Mouse (Mus musculus): ENCODE measurements around the gene Garnl3.

The Garnl3 gene

DNA sequence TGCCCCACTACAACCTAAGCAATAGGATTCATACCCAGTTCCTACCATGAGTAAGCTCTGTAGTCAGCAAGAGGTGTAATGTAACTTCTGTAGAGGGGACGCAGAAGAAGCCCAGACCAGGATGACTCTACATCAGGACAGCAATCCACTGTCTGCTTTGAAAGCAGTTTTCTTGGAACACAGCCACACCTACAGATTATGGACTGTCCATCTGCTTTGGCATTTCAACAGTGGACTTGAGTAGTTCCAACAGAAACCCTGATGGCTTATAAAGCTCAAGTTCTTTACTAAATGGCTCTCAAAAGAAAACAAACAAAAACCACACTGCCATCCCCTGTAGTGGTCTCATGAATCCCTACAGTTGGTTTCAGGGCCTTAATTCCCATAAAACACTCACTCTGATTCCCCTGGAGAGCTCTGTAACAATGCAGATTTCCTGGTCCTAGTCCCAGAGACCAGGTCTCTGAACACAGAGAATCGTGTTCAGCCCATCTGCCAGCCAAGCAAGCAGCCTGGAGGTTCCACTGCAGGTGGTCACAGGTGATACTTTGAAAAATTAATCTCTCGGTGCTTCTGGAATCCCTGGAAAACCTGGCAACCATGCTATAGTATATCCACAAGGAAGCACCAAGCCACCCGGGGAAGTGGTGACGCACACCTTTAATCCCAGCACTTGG is 42.0 kb downstream of the Garnl3 start:
- DNase-seq (ENCODE audit: low read depth, low spot score) = no peak

DNA sequence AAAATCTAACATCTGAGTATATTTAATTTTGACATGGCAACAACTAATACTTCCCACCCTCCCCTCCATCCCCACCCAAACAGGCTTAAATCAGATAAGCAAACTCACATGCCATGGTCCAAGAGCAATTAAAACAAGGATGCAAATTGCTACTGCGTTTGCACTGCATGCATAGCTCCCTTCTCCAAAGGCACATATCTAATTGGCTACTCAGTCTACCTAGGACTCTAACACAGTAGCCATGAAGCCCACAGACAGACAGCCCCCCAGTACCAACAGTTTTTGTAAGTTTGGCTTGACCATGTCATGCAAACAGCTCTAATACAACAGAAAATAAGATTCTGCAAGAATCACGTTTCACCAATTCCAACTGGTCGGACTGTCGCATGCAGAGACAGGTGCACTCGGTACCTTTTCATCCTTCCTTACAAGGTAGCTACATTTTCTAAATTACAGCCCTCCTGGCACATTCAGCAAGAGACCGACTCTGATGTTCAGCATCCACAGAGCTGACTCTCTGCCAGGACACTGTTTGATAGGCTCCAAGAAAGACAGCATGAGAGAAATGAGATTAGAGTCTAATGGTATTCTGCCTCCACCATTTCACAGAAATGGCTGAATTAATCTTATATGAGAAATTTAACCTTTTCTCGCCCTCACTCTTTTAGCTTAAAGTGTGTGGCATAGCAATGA is 44.6 kb downstream of the Garnl3 start:
- no peak for DNase-seq (ENCODE audit: low read depth, low spot score)

DNA sequence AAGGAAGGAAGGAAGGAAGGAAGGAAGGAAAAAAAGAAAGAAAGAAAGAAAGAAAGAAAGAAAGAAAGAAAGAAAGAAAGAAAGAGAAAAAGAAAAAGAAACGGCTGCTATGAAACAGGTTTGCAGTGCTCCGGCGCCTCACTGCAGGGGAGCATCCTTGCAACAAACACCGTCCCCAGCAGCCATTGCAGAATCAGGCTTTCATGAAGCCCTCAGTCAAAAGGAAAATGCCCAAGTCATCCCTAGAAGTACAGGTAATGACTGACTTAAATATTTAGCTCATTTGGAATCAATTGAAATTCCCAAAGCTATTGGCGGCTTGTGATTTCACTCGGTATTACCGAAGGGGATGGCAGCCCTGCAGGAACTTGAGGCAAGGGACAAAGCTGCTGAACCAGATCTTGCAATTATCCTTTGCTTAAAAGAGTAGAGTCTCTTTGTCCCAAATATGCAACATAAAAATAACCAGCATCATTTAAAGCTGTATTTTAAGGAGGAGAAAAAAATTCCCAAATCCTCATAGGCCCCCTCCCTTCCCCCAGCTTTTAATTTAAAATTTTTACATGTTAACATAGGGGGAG is 45.3 kb downstream of the Garnl3 start:
- DNase-seq (ENCODE audit: low read depth, low spot score) = no peak

DNA sequence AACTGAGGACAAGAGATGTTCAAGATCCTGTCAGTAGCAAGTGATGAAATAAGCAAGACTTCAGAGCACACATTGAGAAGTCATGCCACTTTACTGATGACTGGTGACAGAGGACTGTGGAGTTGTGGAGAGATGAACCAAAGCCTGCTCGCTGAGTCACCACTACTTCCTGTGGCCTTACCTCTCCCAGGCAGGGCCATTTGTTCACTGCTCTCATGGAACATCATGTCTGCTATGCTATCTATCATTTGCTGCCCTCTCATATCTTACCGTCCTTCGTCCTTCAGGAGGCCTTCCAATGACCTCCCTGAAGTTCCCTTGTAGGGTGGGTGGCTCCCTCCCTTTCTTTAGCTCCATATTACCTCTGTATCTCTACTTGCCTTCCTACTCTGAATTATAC is 47.2 kb downstream of the Garnl3 start:
- no peak for DNase-seq (ENCODE audit: low read depth, low spot score)

DNA sequence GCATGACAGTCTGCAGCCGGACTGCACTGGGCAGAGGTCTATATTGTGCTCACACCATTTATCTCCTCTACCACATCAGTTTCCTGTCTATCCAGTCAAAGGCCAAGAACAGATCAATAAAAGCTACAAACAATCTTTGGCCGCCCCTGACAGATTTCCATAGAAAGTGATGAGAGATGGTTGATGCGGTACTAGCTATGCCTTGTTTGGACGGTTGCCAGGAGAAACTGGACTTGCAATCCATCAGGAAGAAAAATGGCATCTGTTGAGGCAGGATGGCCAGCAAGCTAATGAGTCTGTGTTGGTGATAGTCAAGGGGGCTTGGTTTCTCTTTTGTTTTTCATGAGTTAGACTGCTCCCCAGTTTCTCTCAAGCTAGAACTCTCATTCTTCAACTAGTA is 51.3 kb downstream of the Garnl3 start:
- no peak for DNase-seq (ENCODE audit: low read depth, low spot score)

DNA sequence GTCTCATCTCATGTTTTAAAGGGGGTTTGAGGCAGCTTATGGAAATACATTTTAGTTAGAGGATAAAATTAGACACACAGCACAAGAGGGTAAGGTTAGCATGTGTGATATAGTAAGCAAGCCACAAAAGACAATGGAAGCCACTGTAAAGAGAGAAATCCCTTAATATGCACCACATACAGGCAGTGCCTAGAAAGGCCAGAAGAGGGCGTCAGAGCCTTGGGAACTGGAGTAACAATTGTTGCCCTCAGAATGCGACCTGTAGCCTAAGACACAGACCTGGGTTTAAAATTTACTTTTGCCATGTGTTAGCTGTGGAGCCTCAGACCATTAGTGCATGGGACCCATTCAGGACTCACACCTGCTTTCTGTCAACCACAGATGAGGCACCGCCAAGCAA is 54.2 kb downstream of the Garnl3 start:
- DNase-seq (ENCODE audit: low read depth, low spot score) = peak; percentile 57

DNA sequence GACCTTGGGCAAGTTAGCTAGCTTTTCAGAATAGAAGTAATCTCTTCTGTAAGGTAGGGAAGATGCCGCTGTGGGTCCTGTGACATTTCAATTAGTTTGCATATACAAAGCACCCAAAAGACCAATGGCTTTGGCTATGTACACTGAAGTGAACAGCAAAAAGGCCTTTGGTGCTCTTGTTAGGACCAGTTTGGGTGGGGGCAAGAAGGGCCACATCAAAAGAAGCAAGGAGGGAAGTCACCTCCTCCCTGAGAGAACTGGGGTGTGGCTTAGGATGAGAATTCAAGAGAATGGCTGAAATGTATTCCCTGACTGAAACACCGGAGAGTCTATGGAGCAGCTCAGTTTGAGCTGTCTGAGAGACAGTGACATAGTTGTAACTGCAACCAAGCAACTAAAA is 56.5 kb downstream of the Garnl3 start:
- peak; percentile 55 for DNase-seq (ENCODE audit: low read depth, low spot score)

DNA sequence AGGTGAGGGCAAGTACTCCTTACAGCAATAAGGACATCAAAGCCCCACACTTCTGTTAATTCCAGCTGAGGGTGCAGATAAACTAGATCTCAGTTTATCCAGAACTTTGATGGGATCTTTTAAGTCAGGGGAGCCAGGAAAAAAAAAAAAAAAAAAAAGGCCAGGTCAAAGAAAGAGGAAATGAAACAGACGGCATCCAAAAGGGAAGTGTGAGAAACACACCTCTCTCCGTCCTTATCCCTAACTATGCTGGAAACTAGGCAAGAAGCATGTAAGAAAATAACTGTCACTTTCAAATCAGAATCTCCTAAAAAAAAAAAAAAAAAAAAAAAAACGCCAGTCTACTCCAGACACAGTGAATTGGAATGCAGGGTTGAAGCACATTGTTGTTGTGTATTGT is 57.3 kb downstream of the Garnl3 start:
- DNase-seq (ENCODE audit: low read depth, low spot score) = no peak

DNA sequence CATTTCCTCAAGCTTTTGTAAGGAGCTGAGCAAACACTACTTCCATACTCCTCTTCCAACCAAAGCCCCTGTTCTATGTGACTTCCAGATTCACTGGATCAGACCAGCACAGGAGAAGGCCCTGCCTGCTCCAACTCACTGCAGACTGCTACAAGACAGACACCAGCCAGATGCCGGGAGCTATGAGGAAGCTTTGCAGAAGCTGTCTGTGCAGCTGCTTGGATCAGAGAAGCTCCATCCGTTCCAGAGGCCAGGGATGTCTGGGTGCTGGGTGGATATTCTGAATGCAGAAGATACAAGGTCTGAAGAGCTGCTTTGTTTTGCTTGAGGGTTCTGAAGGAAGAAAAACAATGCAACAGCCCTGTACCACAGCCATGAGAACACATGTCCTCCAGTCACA is 59.1 kb downstream of the Garnl3 start:
- no peak for DNase-seq (ENCODE audit: low read depth, low spot score)

DNA sequence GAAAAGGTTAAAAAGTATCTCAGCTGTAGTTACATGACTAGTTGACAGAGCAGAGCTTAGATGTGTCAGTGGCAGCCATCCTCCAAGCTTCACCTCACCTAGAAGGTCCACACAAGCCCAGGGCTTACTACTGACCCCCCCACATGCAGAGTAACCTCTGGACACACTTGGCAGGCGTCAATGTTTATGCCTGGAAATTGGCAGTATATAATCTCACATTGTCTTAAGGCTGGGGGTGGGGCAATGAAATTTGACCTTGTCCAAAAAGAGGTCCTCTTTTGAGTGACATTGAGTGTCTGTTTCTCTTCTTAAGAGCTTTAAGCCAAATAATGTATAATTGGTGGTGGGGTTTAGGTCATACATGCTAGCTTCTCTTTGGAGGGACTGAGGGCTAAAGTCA is 65.8 kb downstream of the Garnl3 start:
- DNase-seq (ENCODE audit: low read depth, low spot score) = no peak

DNA sequence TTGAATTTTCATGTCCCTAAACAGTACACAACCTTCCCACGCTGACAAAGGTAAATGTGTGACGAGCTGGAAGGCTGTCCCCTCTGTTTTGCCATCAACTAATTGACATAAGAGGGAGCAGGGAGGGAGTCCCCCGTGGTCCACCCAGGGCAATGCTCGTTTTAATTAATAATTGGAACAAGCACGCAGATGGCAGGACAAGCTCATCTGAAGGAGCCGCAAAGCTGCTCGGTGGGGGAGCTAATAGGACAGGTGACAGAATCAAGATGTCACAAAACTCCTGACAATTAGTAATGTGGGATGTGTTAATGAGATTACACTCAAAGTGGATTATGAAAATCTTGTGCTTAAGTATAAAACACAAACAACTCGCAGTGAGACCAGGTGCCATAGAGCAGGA is 68.7 kb downstream of the Garnl3 start:
- no peak for DNase-seq (ENCODE audit: low read depth, low spot score)

DNA sequence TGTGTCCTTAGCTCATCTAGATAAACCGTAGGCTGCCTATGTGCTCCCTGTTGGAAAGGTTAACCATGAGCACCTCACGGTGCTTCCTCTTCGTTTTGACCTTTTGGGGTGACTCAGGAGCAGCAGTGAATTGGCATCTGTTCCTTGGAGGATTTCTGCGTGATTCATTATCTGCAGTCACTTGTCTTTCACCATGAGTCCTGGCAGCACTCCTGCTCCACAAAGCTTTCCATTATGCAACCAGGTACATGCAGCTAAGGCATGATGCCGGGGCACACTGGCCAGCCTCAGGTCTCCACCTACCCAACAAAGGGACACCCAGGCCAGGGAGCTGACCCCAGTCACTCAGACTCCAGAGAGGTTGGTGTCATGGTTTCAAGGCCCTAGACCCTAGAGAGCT is 72.5 kb downstream of the Garnl3 start:
- DNase-seq (ENCODE audit: low read depth, low spot score) = no peak

DNA sequence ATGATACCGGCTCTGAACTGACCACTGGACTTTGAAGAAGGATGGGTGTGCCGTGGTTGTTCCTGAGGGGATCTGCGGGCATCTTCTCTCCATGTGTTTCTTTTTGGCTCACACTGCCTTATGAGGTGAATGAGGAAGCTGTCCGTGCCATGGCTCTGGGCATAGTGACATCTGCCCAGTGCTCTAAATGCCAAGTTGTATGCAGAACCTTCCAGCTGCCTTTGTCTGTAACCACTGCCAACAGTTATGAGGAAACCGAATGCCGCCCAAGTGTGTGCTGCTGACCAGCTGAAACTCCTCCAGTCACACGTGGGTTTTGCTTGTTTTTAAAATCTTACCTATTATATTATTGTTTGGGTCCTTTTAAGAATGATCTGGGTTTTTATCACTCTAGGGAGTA is 73.9 kb downstream of the Garnl3 start:
- DNase-seq (ENCODE audit: low read depth, low spot score) = no peak

DNA sequence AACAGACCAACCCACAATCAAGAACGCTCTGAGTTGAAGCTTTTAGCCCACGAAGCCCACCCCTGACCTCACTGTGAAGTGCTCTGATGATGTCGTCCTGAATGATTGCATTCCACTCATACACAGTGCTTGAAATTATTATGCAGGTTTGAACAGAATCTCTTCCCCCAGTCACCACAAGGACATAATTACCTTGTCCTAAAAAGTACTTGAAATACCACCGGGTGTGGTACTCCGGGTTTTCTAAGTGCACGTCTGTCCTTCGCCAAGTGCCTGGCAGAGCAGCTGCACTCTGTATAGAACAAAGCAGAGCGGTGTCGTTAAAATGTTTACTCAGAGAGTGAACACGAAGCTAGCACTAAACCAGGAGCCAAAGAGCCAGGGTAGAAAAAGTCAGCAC is 77.5 kb downstream of the Garnl3 start:
- DNase-seq (ENCODE audit: low read depth, low spot score) = no peak

DNA sequence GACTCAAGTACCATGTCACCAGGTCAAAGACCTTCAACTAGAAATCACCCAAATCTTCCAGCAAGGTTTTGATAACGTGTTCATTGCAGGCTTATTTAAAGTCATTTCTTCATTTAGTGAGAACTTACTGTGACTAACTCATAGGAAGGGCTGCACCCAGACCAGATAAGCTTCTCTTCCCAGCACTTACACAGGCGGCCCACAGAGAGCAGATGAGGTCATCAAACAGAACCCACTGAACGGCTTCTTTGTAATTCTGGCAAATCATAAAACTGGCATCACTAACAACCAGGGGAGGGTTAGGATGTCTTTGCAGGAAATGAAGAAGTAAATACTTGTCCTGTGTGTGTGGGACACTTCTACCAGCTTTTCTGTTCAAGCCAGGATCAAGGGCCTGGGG is 84.1 kb downstream of the Garnl3 start:
- DNase-seq (ENCODE audit: low read depth, low spot score) = no peak

DNA sequence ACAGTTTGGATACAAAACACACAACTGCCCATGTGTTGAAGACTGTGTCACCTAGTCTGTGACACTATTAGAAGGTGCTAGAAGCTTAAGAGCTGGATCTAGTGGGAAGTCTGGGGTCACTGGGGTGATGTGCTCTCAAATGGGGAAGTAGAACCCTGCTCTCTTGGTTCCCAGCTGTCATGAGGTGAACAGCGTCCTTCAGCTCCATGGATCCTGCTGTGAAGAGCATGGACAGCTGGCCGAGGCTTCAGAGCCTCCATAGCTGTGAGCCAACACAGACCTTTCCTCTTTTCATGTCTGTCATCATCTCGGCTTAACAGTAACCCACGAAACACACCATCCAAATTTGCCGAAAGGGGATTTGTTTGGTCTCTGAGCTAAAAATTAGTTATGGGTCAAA is 84.5 kb downstream of the Garnl3 start:
- DNase-seq (ENCODE audit: low read depth, low spot score) = no peak

DNA sequence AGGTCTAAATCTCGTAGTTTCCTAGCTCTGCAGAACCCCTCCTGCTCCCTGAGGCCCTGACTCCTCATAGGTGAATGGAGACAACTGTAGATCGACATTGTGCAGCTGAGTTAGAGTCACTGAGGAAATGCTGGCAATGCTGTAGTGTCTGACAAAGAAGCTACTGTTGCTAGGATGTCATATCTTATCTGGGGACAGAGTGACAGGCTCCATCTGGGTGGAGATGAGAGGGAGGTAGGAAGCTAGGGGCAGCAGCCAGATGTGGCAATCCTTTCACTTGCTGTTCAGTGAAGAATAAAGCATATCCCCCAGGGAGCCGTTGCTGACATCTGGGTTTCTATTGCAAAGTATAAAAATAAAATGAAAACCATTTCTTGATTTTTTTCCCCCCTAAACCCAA is 85.6 kb downstream of the Garnl3 start:
- DNase-seq (ENCODE audit: low read depth, low spot score) = no peak

DNA sequence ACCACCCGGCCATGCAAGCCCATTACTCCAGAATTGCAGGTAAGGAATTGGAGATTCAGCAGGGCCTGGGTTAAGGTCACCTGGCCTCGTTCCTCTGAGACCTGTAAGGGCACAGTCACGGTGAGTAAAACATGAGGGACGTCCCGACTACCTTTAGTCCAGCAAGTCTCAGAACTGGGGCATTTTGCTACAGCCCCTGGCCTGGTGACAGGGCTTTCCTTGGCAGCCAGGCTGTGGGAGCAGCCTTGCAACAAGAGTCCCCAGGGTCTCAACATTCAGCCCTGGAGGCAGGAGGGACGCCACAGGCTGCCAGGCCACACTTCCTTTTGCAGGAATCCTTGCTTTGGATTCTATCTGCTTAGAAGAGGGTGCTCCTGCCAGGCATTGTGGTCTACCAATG is 88.7 kb downstream of the Garnl3 start:
- DNase-seq (ENCODE audit: low read depth, low spot score) = no peak

DNA sequence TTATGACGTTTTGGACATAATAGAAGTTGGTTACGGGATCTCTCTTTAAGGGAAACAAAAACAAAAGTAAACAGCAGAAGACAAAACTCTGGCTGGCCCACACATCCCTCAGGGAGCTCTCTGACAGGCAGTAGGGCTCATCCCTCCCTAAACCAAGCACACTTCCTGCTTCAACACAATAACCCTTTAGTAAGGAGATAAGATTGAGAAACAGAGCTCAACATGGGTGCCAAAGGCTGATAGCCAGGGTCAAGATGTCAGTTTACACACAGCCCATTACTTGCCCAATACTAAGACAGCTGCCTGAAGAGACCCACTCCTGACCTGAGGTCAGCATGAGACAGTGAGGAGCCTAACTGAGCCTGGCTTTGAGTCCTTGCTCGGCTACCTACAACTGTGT is 89.9 kb downstream of the Garnl3 start:
- DNase-seq (ENCODE audit: low read depth, low spot score) = no peak

DNA sequence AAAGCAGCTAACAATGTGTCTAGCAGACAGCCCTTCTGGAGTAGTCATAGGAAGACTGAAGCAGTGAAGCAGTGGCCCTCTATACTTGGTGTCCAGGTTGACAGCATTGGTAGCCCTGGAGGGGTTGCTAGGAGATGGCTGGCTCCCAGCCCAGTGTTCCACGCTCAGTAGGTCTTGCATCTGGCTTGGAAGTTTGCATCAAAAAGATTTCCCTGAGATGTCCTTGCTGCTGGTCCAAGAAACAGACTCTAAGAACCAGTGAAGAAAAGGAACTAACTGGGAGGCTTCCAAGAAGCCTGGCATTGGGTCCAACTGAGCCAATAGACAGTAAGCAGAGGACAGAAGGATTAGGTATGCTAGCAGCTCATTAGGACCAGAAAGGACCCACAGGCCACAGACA is 94.0 kb downstream of the Garnl3 start:
- no peak for DNase-seq (ENCODE audit: low read depth, low spot score)

DNA sequence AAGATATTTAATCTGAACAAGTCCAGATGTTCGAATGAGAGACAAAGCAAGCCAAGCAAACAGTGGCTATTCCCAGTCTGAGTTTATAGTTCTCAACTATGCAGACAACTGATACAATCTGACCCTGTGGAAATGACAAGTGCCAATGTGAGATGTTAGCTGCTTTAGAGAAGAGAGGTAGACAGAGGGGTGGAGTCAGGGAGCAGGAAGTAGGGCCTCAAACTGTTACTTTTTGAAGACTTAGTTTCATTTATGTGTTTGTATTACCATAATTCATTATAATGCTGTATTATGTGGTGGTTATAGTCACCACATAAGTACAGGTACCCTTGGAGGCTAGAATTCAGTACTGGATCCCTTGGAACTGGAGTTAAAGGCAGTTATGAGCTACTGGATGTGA is 96.2 kb downstream of the Garnl3 start:
- no peak for DNase-seq (ENCODE audit: low read depth, low spot score)

DNA sequence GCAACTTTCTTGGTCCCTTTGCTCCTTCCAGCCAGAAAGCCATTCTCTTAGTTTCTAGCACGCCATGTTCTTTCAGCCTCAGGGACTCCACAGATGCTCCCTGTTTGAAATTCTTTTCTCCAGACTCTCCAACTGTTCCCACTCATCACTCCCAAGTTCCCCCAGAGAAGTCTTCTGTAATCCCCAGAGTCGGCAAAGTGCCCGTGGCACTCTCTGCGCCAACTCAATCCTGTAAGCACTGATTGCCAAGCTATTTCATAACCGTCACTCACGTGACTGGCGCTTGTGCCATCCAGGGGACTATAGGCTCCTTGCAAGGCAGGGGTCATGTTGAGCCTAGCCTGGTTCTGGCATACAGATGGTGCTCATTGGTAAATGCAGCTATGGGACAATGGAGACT is 98.2 kb downstream of the Garnl3 start:
- no peak for DNase-seq (ENCODE audit: low read depth, low spot score)

DNA sequence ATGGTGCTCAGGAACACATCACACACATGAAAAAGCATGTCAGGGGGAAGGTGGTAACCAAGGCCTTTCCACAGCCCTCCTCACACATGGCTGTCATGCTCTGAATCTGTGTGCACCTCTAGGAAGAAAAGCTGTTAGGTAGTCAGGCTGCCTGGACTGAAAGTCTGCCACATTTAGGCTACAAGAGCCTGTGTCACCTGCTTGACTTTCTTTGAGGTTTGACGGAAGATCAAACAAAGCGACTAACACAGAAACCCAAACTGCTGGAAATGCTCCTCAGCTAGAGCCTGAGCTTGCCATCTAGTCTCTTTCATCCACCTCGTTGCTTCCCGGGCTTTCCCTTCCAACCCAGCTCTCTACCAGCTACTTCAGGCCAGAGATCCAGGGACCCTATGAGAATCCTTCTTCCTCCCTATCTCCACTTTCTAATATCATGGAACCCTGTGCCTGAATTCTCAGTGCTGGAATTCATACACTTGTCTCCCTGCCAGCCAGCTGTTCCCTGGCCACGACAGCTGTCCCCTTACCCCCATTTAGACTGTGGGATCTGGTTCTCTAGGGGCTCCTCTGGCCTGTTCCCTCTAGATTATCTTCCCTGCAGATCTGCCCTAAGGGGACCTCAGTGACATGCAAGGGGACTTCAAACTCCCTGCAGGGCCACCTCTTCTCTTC is 98.9 kb downstream of the Garnl3 start:
- no peak for DNase-seq (ENCODE audit: low read depth, low spot score)

All from R1 (cell line).